Mouse (Mus musculus): ENCODE measurements around the gene Pla2g2c. TPM values are rescaled to one million over a fixed set of nuclear protein-coding genes. Genes with fewer than 3 reads are reported as not detected.

Gene Pla2g2c
- polyA plus RNA-seq, 1 experiment from 2014 or later = 0.51 TPM

- H3K36me3 ChIP-seq = no peaks in the 10 kb centered on the region
- ATAC-seq (ENCODE audit: low FRiP score, low read depth) = no peak
- no peaks in the 10 kb centered on the region for H3K9me3 ChIP-seq
- H3K4me3 ChIP-seq = no peak overlapping the region
- H3K27me3 ChIP-seq = 0 out of 2 replicates have a peak, but pooled peaks cover 2% of the 10 kb centered on the region
- no peak overlapping the region for H3K27ac ChIP-seq (replicated peaks)
- H3K9ac ChIP-seq = no peak overlapping the region
- peaks cover 19% of the 10 kb centered on the region for H3K4me1 ChIP-seq (replicated peaks)
- WGBS = 35% methylated on average over 9 of the region's 10 CpGs
- no peak overlapping the region for H3K4me2 ChIP-seq
Measured at GRCm38 (mm10) chr4:138697166-138697860, 27.3 kb upstream of the Pla2g2c start.

GRCm38 (mm10) chr4:138698296-138698695 lies 26.3 kb upstream of the Pla2g2c start:
- no peak overlapping the region for H3K4me3 ChIP-seq
- no peak overlapping the region for H3K4me2 ChIP-seq
- H3K27me3 ChIP-seq = 0 out of 2 replicates have a peak, but pooled peaks cover 2% of the 10 kb centered on the region
- H3K36me3 ChIP-seq = no peaks in the 10 kb centered on the region
- WGBS = 58% methylated on average over 2 of the region's 2 CpGs
- no peak overlapping the region for H3K27ac ChIP-seq (replicated peaks)
- peaks cover 9% of the 10 kb centered on the region for H3K4me1 ChIP-seq (replicated peaks)
- no peak for ATAC-seq (ENCODE audit: low FRiP score, low read depth)
- no peak overlapping the region for H3K9ac ChIP-seq
- no peaks in the 10 kb centered on the region for H3K9me3 ChIP-seq

GRCm38 (mm10) chr4:138700184-138700982 lies 24.2 kb upstream of the Pla2g2c start:
- ATAC-seq (ENCODE audit: low FRiP score, low read depth) = peak; percentile 79; the same call in 1 of the 2 replicates
- 27% methylated on average over 15 of the region's 15 CpGs for WGBS
- Histone ChIP-seq H3K4me1 (replicated peaks) (no peaks in the 10 kb centered on the region; the same call in 1 of the 2 replicates), H3K9me3 (no peaks in the 10 kb centered on the region), H3K27ac (replicated peaks) (no peak overlapping the region; the same call in 1 of the 2 replicates), H3K4me2 (no peak overlapping the region), H3K9ac (no peak overlapping the region), H3K36me3 (no peaks in the 10 kb centered on the region), H3K4me3 (no peak overlapping the region), H3K27me3 (0 out of 2 replicates have a peak, but pooled peaks cover 2% of the 10 kb centered on the region)

- Histone ChIP-seq H3K9me3 (no peaks in the 10 kb centered on the region), H3K9ac (no peak overlapping the region), H3K4me2 (no peak overlapping the region), H3K27ac (replicated peaks) (no peak overlapping the region), H3K36me3 (no peaks in the 10 kb centered on the region), H3K4me3 (no peak overlapping the region), H3K4me1 (replicated peaks) (no peaks in the 10 kb centered on the region; the same call in 1 of the 2 replicates), H3K27me3 (0 out of 2 replicates have a peak, but pooled peaks cover 2% of the 10 kb centered on the region)
- whole genome bisulfite sequencing = 67% methylated on average over 8 of the region's 8 CpGs
- ATAC-seq (ENCODE audit: low FRiP score, low read depth) = no peak
Measured at GRCm38 (mm10) chr4:138701111-138701510, 23.5 kb upstream of the Pla2g2c start.

- Histone ChIP-seq H3K36me3 (no peaks in the 10 kb centered on the region), H3K4me3 (no peak overlapping the region), H3K27ac (replicated peaks) (no peak overlapping the region), H3K27me3 (0 out of 2 replicates have a peak, but pooled peaks cover 2% of the 10 kb centered on the region), H3K9ac (no peak overlapping the region), H3K9me3 (no peaks in the 10 kb centered on the region), H3K4me1 (replicated peaks) (no peaks in the 10 kb centered on the region; the same call in 1 of the 2 replicates), H3K4me2 (no peak overlapping the region)
- 83% methylated on average over 2 of the region's 2 CpGs for WGBS
- ATAC-seq (ENCODE audit: low FRiP score, low read depth) = no peak
Measured at GRCm38 (mm10) chr4:138702031-138702430, 22.6 kb upstream of the Pla2g2c start.

- Histone ChIP-seq H3K4me2 (no peak overlapping the region), H3K4me1 (replicated peaks) (no peaks in the 10 kb centered on the region), H3K36me3 (no peaks in the 10 kb centered on the region), H3K27me3 (0 out of 2 replicates have a peak, but pooled peaks cover 2% of the 10 kb centered on the region), H3K9ac (no peak overlapping the region), H3K27ac (replicated peaks) (no peak overlapping the region), H3K9me3 (no peaks in the 10 kb centered on the region), H3K4me3 (no peak overlapping the region)
- ATAC-seq (ENCODE audit: low FRiP score, low read depth) = no peak
- WGBS = 79% methylated on average over 8 of the region's 8 CpGs
Measured at GRCm38 (mm10) chr4:138702528-138702927, 22.1 kb upstream of the Pla2g2c start.

GRCm38 (mm10) chr4:138703591-138703990 lies 21.0 kb upstream of the Pla2g2c start:
- no peak overlapping the region for H3K4me3 ChIP-seq
- H3K27me3 ChIP-seq = 0 out of 2 replicates have a peak, but pooled peaks cover 2% of the 10 kb centered on the region
- H3K9ac ChIP-seq = no peak overlapping the region
- no peak for ATAC-seq (ENCODE audit: low FRiP score, low read depth)
- H3K9me3 ChIP-seq = no peaks in the 10 kb centered on the region
- H3K4me1 ChIP-seq (replicated peaks) = no peaks in the 10 kb centered on the region; the same call in 1 of the 2 replicates
- 49% methylated on average over 7 of the region's 7 CpGs for WGBS
- H3K27ac ChIP-seq (replicated peaks) = no peak overlapping the region
- no peak overlapping the region for H3K4me2 ChIP-seq
- H3K36me3 ChIP-seq = no peaks in the 10 kb centered on the region

GRCm38 (mm10) chr4:138704169-138704568 lies 20.4 kb upstream of the Pla2g2c start:
- no peak overlapping the region for H3K9ac ChIP-seq
- no peaks in the 10 kb centered on the region for H3K36me3 ChIP-seq
- WGBS = 86% methylated on average over 4 of the region's 4 CpGs
- no peak overlapping the region for H3K27ac ChIP-seq (replicated peaks)
- no peaks in the 10 kb centered on the region for H3K9me3 ChIP-seq
- no peaks in the 10 kb centered on the region for H3K27me3 ChIP-seq
- no peak for ATAC-seq (ENCODE audit: low FRiP score, low read depth)
- no peak overlapping the region for H3K4me2 ChIP-seq
- H3K4me3 ChIP-seq = no peak overlapping the region
- H3K4me1 ChIP-seq (replicated peaks) = no peaks in the 10 kb centered on the region; the same call in 1 of the 2 replicates

- no peaks in the 10 kb centered on the region for H3K27me3 ChIP-seq
- H3K4me3 ChIP-seq = no peak overlapping the region
- no peak for ATAC-seq (ENCODE audit: low FRiP score, low read depth)
- no peak overlapping the region for H3K27ac ChIP-seq (replicated peaks)
- H3K9ac ChIP-seq = no peak overlapping the region
- no peak overlapping the region for H3K4me2 ChIP-seq
- H3K36me3 ChIP-seq = no peaks in the 10 kb centered on the region
- no peaks in the 10 kb centered on the region for H3K9me3 ChIP-seq
- WGBS = 95% methylated on average over 8 of the region's 8 CpGs
- H3K4me1 ChIP-seq (replicated peaks) = peaks cover 17% of the 10 kb centered on the region
Measured at GRCm38 (mm10) chr4:138706620-138707019, 18.0 kb upstream of the Pla2g2c start.

GRCm38 (mm10) chr4:138708636-138709035 lies 16.0 kb upstream of the Pla2g2c start:
- no peak overlapping the region for H3K4me3 ChIP-seq
- no peak for ATAC-seq (ENCODE audit: low FRiP score, low read depth)
- no peaks in the 10 kb centered on the region for H3K9me3 ChIP-seq
- H3K4me2 ChIP-seq = no peak overlapping the region
- no peaks in the 10 kb centered on the region for H3K36me3 ChIP-seq
- 19% methylated on average over 7 of the region's 7 CpGs for WGBS
- H3K27ac ChIP-seq (replicated peaks) = no peak overlapping the region
- no peaks in the 10 kb centered on the region for H3K27me3 ChIP-seq
- no peak overlapping the region for H3K9ac ChIP-seq
- H3K4me1 ChIP-seq (replicated peaks) = peaks cover 17% of the 10 kb centered on the region

GRCm38 (mm10) chr4:138709246-138709645 lies 15.3 kb upstream of the Pla2g2c start:
- H3K4me3 ChIP-seq = no peak overlapping the region
- 86% methylated on average over 11 of the region's 11 CpGs for WGBS

GRCm38 (mm10) chr4:138709944-138710343 lies 14.6 kb upstream of the Pla2g2c start:
- Histone ChIP-seq H3K27ac (replicated peaks) (peak overlapping the region; percentile 66), H3K9me3 (no peaks in the 10 kb centered on the region), H3K36me3 (no peaks in the 10 kb centered on the region), H3K4me2 (no peak overlapping the region), H3K9ac (no peak overlapping the region), H3K27me3 (no peaks in the 10 kb centered on the region), H3K4me1 (replicated peaks) (peaks cover 17% of the 10 kb centered on the region), H3K4me3 (no peak overlapping the region)
- ATAC-seq (ENCODE audit: low FRiP score, low read depth) = peak; percentile 25; the same call in 1 of the 2 replicates
- WGBS = 43% methylated on average over 7 of the region's 7 CpGs

More at GRCm38 (mm10) chr4:138709246-138709645, 15.3 kb upstream of the Pla2g2c start:
- Histone ChIP-seq H3K9me3 (no peaks in the 10 kb centered on the region), H3K9ac (no peak overlapping the region), H3K36me3 (no peaks in the 10 kb centered on the region), H3K4me2 (no peak overlapping the region), H3K27me3 (no peaks in the 10 kb centered on the region), H3K27ac (replicated peaks) (no peak overlapping the region), H3K4me1 (replicated peaks) (peaks cover 17% of the 10 kb centered on the region)
- ATAC-seq (ENCODE audit: low FRiP score, low read depth) = no peak

All from hindbrain, embryonic 15.5 days (tissue).